In the genomic region with DNA sequence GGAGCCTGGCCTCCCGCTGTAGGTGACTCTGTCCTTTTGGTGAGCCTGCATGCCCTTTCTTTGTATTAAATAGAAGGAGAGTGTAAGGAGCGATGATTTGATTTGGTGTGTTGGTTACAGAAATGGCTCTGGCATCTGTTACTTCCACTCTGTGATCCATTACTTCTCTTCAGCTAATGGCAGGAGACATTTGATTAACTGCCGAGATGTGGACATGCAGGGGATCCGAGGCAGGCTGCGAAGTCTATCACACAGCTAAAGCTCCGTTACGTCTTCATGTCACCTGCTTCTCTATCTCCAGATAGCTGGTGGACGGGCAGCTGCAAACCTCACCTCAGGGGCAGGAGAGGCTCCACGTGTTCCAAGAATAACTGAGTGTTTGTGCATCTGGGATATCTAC, we compare ENCODE assay signal across 24 mouse cellular contexts. TPM values are rescaled to one million over a fixed set of nuclear protein-coding genes. Genes with fewer than 3 reads are reported as not detected.
"Had no signal": no experiment of that assay in that cellular context is flagged by ENCODE, and none has a peak within 500 bp of the region (broad histone marks: within the 10 kb centered on the region; RNA-seq: fewer than 3 reads in every experiment).

No protein-coding gene starts in this region.

- H3K4me3 ChIP-seq: hindbrain, embryonic 13.5 days; hindbrain, embryonic 15.5 days; kidney, embryonic 15.5 days; limb, embryonic 13.5 days; limb, embryonic 15.5 days; liver, embryonic 12.5 days had no signal

- H3K4me2 ChIP-seq: heart, embryonic 11.5 days; hindbrain, embryonic 13.5 days; hindbrain, embryonic 15.5 days; kidney, embryonic 15.5 days; limb, embryonic 13.5 days; limb, embryonic 15.5 days; liver, embryonic 12.5 days had no signal

- H3K27me3 ChIP-seq: hindbrain, embryonic 13.5 days; hindbrain, embryonic 15.5 days; kidney, embryonic 15.5 days; limb, embryonic 13.5 days; limb, embryonic 15.5 days; liver, embryonic 12.5 days had no signal

- H3K9me3 ChIP-seq: hindbrain, embryonic 13.5 days; hindbrain, embryonic 15.5 days; kidney, embryonic 15.5 days; limb, embryonic 13.5 days; limb, embryonic 15.5 days; liver, embryonic 12.5 days had no signal

- DNase-seq: gastrocnemius, postnatal 14 days; gastrocnemius, postnatal 36 days; heart, adult 18-20 months; heart, postnatal 10 days; heart, postnatal 36 days; kidney, adult 11 months; kidney, adult 2 months; kidney, adult 9 months; kidney, postnatal 14 days; kidney, postnatal 36 days; layer of hippocampus, adult 9-11 months; layer of hippocampus, postnatal 36 days; left cerebral cortex, postnatal 4 days had no signal

- H3K27ac ChIP-seq: hindbrain, embryonic 13.5 days; hindbrain, embryonic 15.5 days; hindbrain, postnatal 0 days; kidney, embryonic 15.5 days; kidney, postnatal 0 days; limb, embryonic 13.5 days; limb, embryonic 15.5 days; liver, embryonic 12.5 days; liver, embryonic 14.5 days had no signal

- H3K36me3 ChIP-seq: hindbrain, embryonic 13.5 days; hindbrain, embryonic 15.5 days; kidney, embryonic 15.5 days; limb, embryonic 13.5 days; limb, embryonic 15.5 days; liver, embryonic 12.5 days had no signal

- H3K9ac ChIP-seq: hindbrain, embryonic 13.5 days; hindbrain, embryonic 15.5 days; kidney, embryonic 15.5 days; limb, embryonic 13.5 days; limb, embryonic 15.5 days; liver, embryonic 12.5 days; liver, embryonic 14.5 days had no signal

- H3K4me1 ChIP-seq: hindbrain, embryonic 13.5 days; hindbrain, embryonic 15.5 days; kidney, embryonic 15.5 days; limb, embryonic 13.5 days; limb, embryonic 15.5 days; liver, embryonic 12.5 days had no signal

- ATAC-seq: hindbrain, postnatal 0 days; intestine, embryonic 16.5 days; liver, embryonic 12.5 days had no signal

RNA-seq across cellular contexts. Expression of a gene that starts 3.8 kb away (rescaled TPM):
- polyA plus RNA-seq: liver, embryonic 12.5 days had no signal
